ENCODE assay signal across 22 mouse cellular contexts in the genomic region with DNA sequence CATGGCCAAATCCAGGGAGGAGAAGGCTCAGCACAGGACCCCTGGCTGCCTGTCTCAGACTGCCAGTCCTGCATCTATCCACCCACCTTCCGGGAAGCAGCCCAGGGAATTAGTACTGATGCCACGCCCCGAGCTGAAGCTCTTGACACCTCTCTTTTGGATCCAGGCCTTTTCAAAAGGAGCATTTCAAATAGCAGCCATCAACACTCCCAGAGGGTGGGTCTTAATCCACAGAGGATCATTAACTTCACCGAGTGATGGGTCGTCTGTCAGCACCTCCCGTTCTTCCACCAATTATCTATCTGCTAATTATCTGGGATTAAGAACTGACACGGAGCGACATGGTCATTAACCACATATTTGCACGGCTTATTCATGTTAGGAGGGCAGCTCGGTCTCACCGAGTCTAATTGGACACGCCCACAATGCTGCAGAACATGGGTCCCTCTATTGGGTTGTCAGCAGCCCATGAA. TPM values are rescaled to one million over a fixed set of nuclear protein-coding genes. Genes with fewer than 3 reads are reported as not detected.
DNase-seq lines count a peak whose midpoint lies in the region; ATAC-seq and TF ChIP-seq lines count a peak whose summit lies in the region.
"Had no signal": no experiment of that assay in that cellular context is flagged by ENCODE, and none has a peak within 500 bp of the region (broad histone marks: within the 10 kb centered on the region; RNA-seq: fewer than 3 reads in every experiment).

No protein-coding gene starts in this region.

- no peak for TF ChIP-seq CTCF in left cerebral cortex, adult 2 months (IDR thresholded peaks at IDR 0.05)

- H3K9ac ChIP-seq in hindbrain, embryonic 12.5 days = no peak overlapping the region
- H3K9ac ChIP-seq in hindbrain, embryonic 11.5 days (ENCODE audit: low read depth, low read length) = no peak overlapping the region
- H3K9ac ChIP-seq in forebrain, embryonic 15.5 days (replicated peaks) = no peak overlapping the region
- H3K9ac ChIP-seq: embryonic facial prominence, embryonic 12.5 days; hindbrain, embryonic 14.5 days; lung, embryonic 15.5 days; neural tube, embryonic 12.5 days had no signal

- no peak for DNase-seq in hindbrain, embryonic 11.5 days (ENCODE audit: low spot score)
- peak; percentile 39 for DNase-seq in ES-CJ7 (ENCODE audit: low read depth, low spot score)
- peak; percentile 49 for DNase-seq in Muller cell, postnatal 12 days (ENCODE audit: inconsistent ontology term)
- DNase-seq in left cerebral cortex, adult 2 months (ENCODE audit: extremely low spot score in 1 of 2, low spot score in 2 of 2) = no peak
- DNase-seq in frontal cortex, postnatal 25 days (ENCODE audit: low spot score in 2 of 2) = no peak
- DNase-seq: adrenal gland, postnatal 36 days; cerebellum, postnatal 10 days; gastrocnemius, postnatal 14 days; kidney, adult 2 months; kidney, postnatal 4 days; left cerebral cortex, postnatal 4 days; right cerebral cortex, postnatal 4 days had no signal

- H3K27ac ChIP-seq in hindbrain, embryonic 12.5 days = no peak overlapping the region
- no peak overlapping the region for H3K27ac ChIP-seq in hindbrain, embryonic 11.5 days (ENCODE audit: low read depth, low read length)
- no peak overlapping the region for H3K27ac ChIP-seq in forebrain, embryonic 15.5 days (replicated peaks)
- H3K27ac ChIP-seq in left cerebral cortex, adult 2 months = no peak overlapping the region
- H3K27ac ChIP-seq: embryonic facial prominence, embryonic 12.5 days; hindbrain, embryonic 14.5 days; lung, embryonic 15.5 days; neural tube, embryonic 12.5 days had no signal

- no peaks in the 10 kb centered on the region for H3K9me3 ChIP-seq in hindbrain, embryonic 12.5 days (replicated peaks)
- no peaks in the 10 kb centered on the region for H3K9me3 ChIP-seq in hindbrain, embryonic 11.5 days (ENCODE audit: control insufficient read depth, low read length)
- H3K9me3 ChIP-seq in forebrain, embryonic 15.5 days = no peaks in the 10 kb centered on the region
- H3K9me3 ChIP-seq: lung, embryonic 15.5 days; neural tube, embryonic 12.5 days had no signal

- ATAC-seq in hindbrain, embryonic 12.5 days (ENCODE audit: low FRiP score) = peak; percentile 40; the same call in 1 of the 2 replicates
- ATAC-seq in hindbrain, embryonic 11.5 days (ENCODE audit: low FRiP score) = no peak
- peak; percentile 60; the same call in 1 of the 2 replicates for ATAC-seq in forebrain, embryonic 15.5 days (replicated peaks)
- ATAC-seq: activated CD4-positive, CD25-positive, alpha-beta regulatory T cell, adult 4 months had no signal

- peaks cover 8% of the 10 kb centered on the region; the same call in 1 of the 2 replicates for H3K4me1 ChIP-seq in hindbrain, embryonic 12.5 days
- no peaks in the 10 kb centered on the region for H3K4me1 ChIP-seq in hindbrain, embryonic 11.5 days (replicated peaks; ENCODE audit: control insufficient read depth, insufficient read depth, low read length)
- peaks cover 10% of the 10 kb centered on the region for H3K4me1 ChIP-seq in forebrain, embryonic 15.5 days

- intact Hi-C loops in left cerebral cortex, adult 2 months (cut with DNase I) = no loop called here

- 21% methylated on average over 12 of the region's 12 CpGs for WGBS in hindbrain, embryonic 12.5 days
- 22% methylated on average over 12 of the region's 12 CpGs for WGBS in hindbrain, embryonic 11.5 days
- 2% methylated on average over 12 of the region's 12 CpGs for WGBS in forebrain, embryonic 15.5 days

- peaks cover 40% of the 10 kb centered on the region for H3K27me3 ChIP-seq in hindbrain, embryonic 12.5 days
- H3K27me3 ChIP-seq in hindbrain, embryonic 11.5 days (ENCODE audit: control insufficient read depth, insufficient read depth, low read length) = no peaks in the 10 kb centered on the region; the same call in none of the 2 replicates
- no peaks in the 10 kb centered on the region for H3K27me3 ChIP-seq in forebrain, embryonic 15.5 days
- H3K27me3 ChIP-seq: neural tube, embryonic 12.5 days had no signal

- no peak overlapping the region for H3K4me2 ChIP-seq in hindbrain, embryonic 12.5 days (replicated peaks)
- H3K4me2 ChIP-seq in hindbrain, embryonic 11.5 days (replicated peaks; ENCODE audit: low read depth, low read length) = no peak overlapping the region
- 0 out of 2 replicates have a peak overlapping the region, but pooled peaks have one; percentile 13 for H3K4me2 ChIP-seq in forebrain, embryonic 15.5 days (replicated peaks)
- H3K4me2 ChIP-seq: embryonic facial prominence, embryonic 12.5 days; hindbrain, embryonic 14.5 days; liver, embryonic 11.5 days; lung, embryonic 15.5 days; neural tube, embryonic 12.5 days had no signal

- H3K36me3 ChIP-seq in hindbrain, embryonic 12.5 days = no peaks in the 10 kb centered on the region
- no peaks in the 10 kb centered on the region for H3K36me3 ChIP-seq in hindbrain, embryonic 11.5 days (ENCODE audit: control insufficient read depth, insufficient read depth, low read length)
- no peaks in the 10 kb centered on the region for H3K36me3 ChIP-seq in forebrain, embryonic 15.5 days
- H3K36me3 ChIP-seq: embryonic facial prominence, embryonic 12.5 days; lung, embryonic 15.5 days; neural tube, embryonic 12.5 days had no signal

- no peak overlapping the region for H3K4me3 ChIP-seq in hindbrain, embryonic 12.5 days
- H3K4me3 ChIP-seq in hindbrain, embryonic 11.5 days (ENCODE audit: low read depth, low read length) = no peak overlapping the region
- H3K4me3 ChIP-seq in forebrain, embryonic 15.5 days = no peak overlapping the region
- no peak overlapping the region for H3K4me3 ChIP-seq in left cerebral cortex, adult 2 months
- H3K4me3 ChIP-seq: embryonic facial prominence, embryonic 12.5 days; lung, embryonic 15.5 days; neural tube, embryonic 12.5 days had no signal

RNA-seq across cellular contexts. Expression of a gene that starts 21.7 kb away (rescaled TPM):
- 8.1 and 9.0 TPM in 2 replicates for polyA plus RNA-seq in hindbrain, embryonic 12.5 days (2016; fragmentation: Nextera tagmentation; extraction: Ambion mirVana)
- polyA plus RNA-seq in hindbrain, embryonic 11.5 days (2014; fragmentation: Nextera tagmentation; extraction: Ambion mirVana) = 9.9 and 10.6 TPM in 2 replicates
- polyA plus RNA-seq in forebrain, embryonic 15.5 days (2015; fragmentation: Nextera tagmentation; extraction: Ambion mirVana) = 11.5 and 12.7 TPM in 2 replicates
- total RNA-seq in left cerebral cortex, adult 2 months (2021) = 1 to 10 TPM; 3.6 to 4.6 TPM

RNA-seq across cellular contexts. Expression of a gene that starts 24.1 kb away (rescaled TPM):
- 0.09 TPM in 1 of 2 replicates, not detected in the other for polyA plus RNA-seq in hindbrain, embryonic 12.5 days (2016; fragmentation: Nextera tagmentation; extraction: Ambion mirVana)
- 0.08 and 0.48 TPM in 2 replicates for polyA plus RNA-seq in hindbrain, embryonic 11.5 days (2014; fragmentation: Nextera tagmentation; extraction: Ambion mirVana)
- not detected in 2 replicates for polyA plus RNA-seq in forebrain, embryonic 15.5 days (2015; fragmentation: Nextera tagmentation; extraction: Ambion mirVana)
- total RNA-seq in left cerebral cortex, adult 2 months (2021) = not detected
- total RNA-seq: adrenal gland, postnatal 36 days; gastrocnemius, postnatal 14 days; layer of hippocampus, postnatal 25 days; left cerebral cortex, postnatal 4 days had no signal
- polyA plus RNA-seq: activated CD4-positive, CD25-positive, alpha-beta regulatory T cell, adult 4 months; heart, embryonic 14.5 days; hindbrain, embryonic 14.5 days; kidney, adult 2 months; liver, embryonic 11.5 days; neural tube, embryonic 12.5 days had no signal

RNA-seq across cellular contexts. Expression of a gene that starts 45.8 kb away (rescaled TPM):
- polyA plus RNA-seq in hindbrain, embryonic 12.5 days (2016; fragmentation: Nextera tagmentation; extraction: Ambion mirVana) = 2.4 and 4.3 TPM in 2 replicates
- polyA plus RNA-seq in hindbrain, embryonic 11.5 days (2014; fragmentation: Nextera tagmentation; extraction: Ambion mirVana) = 16.1 and 22.3 TPM in 2 replicates
- 0.24 TPM in 1 of 2 replicates, not detected in the other for polyA plus RNA-seq in forebrain, embryonic 15.5 days (2015; fragmentation: Nextera tagmentation; extraction: Ambion mirVana)
- total RNA-seq in left cerebral cortex, adult 2 months (2021) = not detected
- total RNA-seq: gastrocnemius, postnatal 14 days; layer of hippocampus, postnatal 25 days; left cerebral cortex, postnatal 4 days had no signal

Comparison
In these comparisons a context has a peak if more than half of its experiments do, and no peak if none do; other contexts are left out.
1. DNase-seq: peak in ES-CJ7 (single experiment) and Muller cell, postnatal 12 days (single experiment); none in hindbrain, embryonic 11.5 days (single experiment), left cerebral cortex, adult 2 months (0 of 2) and frontal cortex, postnatal 25 days (0 of 2).